Mouse (Mus musculus) liver, postnatal 0 days (tissue): Measurements from ENCODE around the gene Brca1. TPM values are rescaled to one million over a fixed set of nuclear protein-coding genes. Genes with fewer than 3 reads are reported as not detected.

Experiments
- ATAC-seq: fragments of 200-750 bp; cut with Nextera tagmentation; 2 replicates; pipeline ENCODE4 v1.8.0; 2017; ENCODE audit warnings: mild to moderate bottlenecking, moderate library complexity
- DNase-seq: peaks from one replicate; pipeline ENCODE4 v3.0.0-alpha.2; 2016
- H3K27ac ChIP-seq: fragments of 300-500 bp; sonication (generic); 2 replicates; pipeline ENCODE4 v1.5.1; 2014; ENCODE audit warnings: antibody characterized with exemption, moderate library complexity, mild to moderate bottlenecking, low read depth
- H3K27me3 ChIP-seq: fragments of 300-500 bp; sonication (generic); 2 replicates; pipeline ENCODE4 v1.6.1; 2014; ENCODE audit warnings: low read length, control low read depth, mixed read lengths; ENCODE audit not compliant: insufficient read depth
- H3K36me3 ChIP-seq: fragments of 300-500 bp; sonication (generic); replicated peaks from 2 replicates; pipeline ENCODE4 v1.6.1; 2014; ENCODE audit warnings: mild to moderate bottlenecking, control low read depth, low read length, moderate library complexity, mixed read lengths; ENCODE audit not compliant: insufficient read depth
- H3K4me1 ChIP-seq: fragments of 300-500 bp; sonication (generic); 2 replicates; pipeline ENCODE4 v1.6.1; 2014; ENCODE audit warnings: antibody characterized with exemption, mild to moderate bottlenecking, control low read depth; ENCODE audit not compliant: insufficient read depth
- H3K4me2 ChIP-seq: fragments of 300-500 bp; sonication (generic); 2 replicates; pipeline ENCODE4 v1.6.1; 2014; ENCODE audit warnings: low read depth, mild to moderate bottlenecking, low read length, moderate library complexity, mixed read lengths
- H3K4me3 ChIP-seq: fragments of 300-500 bp; sonication (generic); 2 replicates; pipeline ENCODE4 v1.5.1; 2014; ENCODE audit warnings: low read depth, low read length
- H3K9ac ChIP-seq: fragments of 300-500 bp; sonication (generic); replicated peaks from 2 replicates; pipeline ENCODE4 v1.6.1; 2014; ENCODE audit warnings: mild to moderate bottlenecking, moderate library complexity
- H3K9me3 ChIP-seq: fragments of 300-500 bp; sonication (generic); 2 replicates; pipeline ENCODE4 v1.6.1; 2016; ENCODE audit warnings: mild to moderate bottlenecking, control low read depth, low read length, mixed read lengths
- CTCF ChIP-seq: sonication (generic); IDR thresholded peaks from 2 replicates; pipeline ENCODE4 v1.5.1; 2016; ENCODE audit warnings: antibody characterized with exemption, low read depth
- EP300 ChIP-seq: IDR thresholded peaks from 2 replicates; pipeline ENCODE4 v1.6.1; 2016; ENCODE audit warnings: antibody characterized with exemption, low read depth, mild to moderate bottlenecking
- WGBS: fragments of 180-500 bp; shearing (Covaris S2); extraction: QIAGEN DNeasy Blood & Tissue Kit; methylation state at CpG from one replicate; pipeline ENCODE4 v1.1.7; 2014; ENCODE audit not compliant: insufficient replicate concordance; 5-methylcytosine and 5-hydroxymethylcytosine counted together
- polyA plus RNA-seq: library from polyadenylated mRNA; unstranded; fragments of >200 nt; fragmentation: Nextera tagmentation; extraction: Ambion mirVana; gene quantifications from 2 replicates; pipeline ENCODE4 v1.2.1, GENCODE M21; 2015

Gene Brca1
- polyA plus RNA-seq, 1 experiment from 2014 or later, result 5.0 TPM

- Histone ChIP-seq H3K9ac (no peak overlapping the region), H3K27me3 (no peaks in the 10 kb centered on the region), H3K4me3 (no peak overlapping the region), H3K27ac (no peak overlapping the region), H3K4me1 (peaks cover 10% of the 10 kb centered on the region), H3K4me2 (no peak overlapping the region), H3K36me3 (peaks cover 18% of the 10 kb centered on the region), H3K9me3 (no peaks in the 10 kb centered on the region)
- no peak for DNase-seq
- ATAC-seq, result no peak
- TF ChIP-seq CTCF, result no peak
- no peak for TF ChIP-seq EP300
These were observed 3.2 kb downstream of the Brca1 start for GRCm38 (mm10) chr11:101548526-101548925.

- no peaks in the 10 kb centered on the region for H3K27me3 ChIP-seq
- no peak overlapping the region for H3K9ac ChIP-seq
- ATAC-seq, result no peak
- no peaks in the 10 kb centered on the region for H3K9me3 ChIP-seq
- no peak for DNase-seq
- TF ChIP-seq CTCF (no peak), EP300 (no peak)
- peaks cover 23% of the 10 kb centered on the region for H3K36me3 ChIP-seq
- WGBS, result 77% methylated on average over 1 of the region's 1 CpGs
- H3K4me2 ChIP-seq, result no peak overlapping the region
- peaks cover 4% of the 10 kb centered on the region; the same call in 1 of the 2 replicates for H3K4me1 ChIP-seq
- no peak overlapping the region for H3K4me3 ChIP-seq
- peak overlapping the region; percentile 69 for H3K27ac ChIP-seq
These were observed 7.6 kb downstream of the Brca1 start for GRCm38 (mm10) chr11:101544132-101544531.

- H3K9ac ChIP-seq, result no peak overlapping the region
- no peaks in the 10 kb centered on the region for H3K9me3 ChIP-seq
- TF ChIP-seq EP300 (no peak), CTCF (no peak)
- H3K27me3 ChIP-seq, result no peaks in the 10 kb centered on the region
- DNase-seq (peak; percentile 29), ATAC-seq (peak; percentile 74)
- peak overlapping the region; percentile 69 for H3K27ac ChIP-seq
- WGBS, result 71% methylated on average over 9 of the region's 9 CpGs
- H3K4me1 ChIP-seq, result peaks cover 4% of the 10 kb centered on the region; the same call in 1 of the 2 replicates
- no peak overlapping the region for H3K4me3 ChIP-seq
- peaks cover 20% of the 10 kb centered on the region for H3K36me3 ChIP-seq
- no peak overlapping the region for H3K4me2 ChIP-seq
These were observed 8.2 kb downstream of the Brca1 start for GRCm38 (mm10) chr11:101543533-101543932.

GRCm38 (mm10) chr11:101526686-101527085 is 25.1 kb downstream of the Brca1 start:
- ATAC-seq, result no peak
- no peak overlapping the region for H3K4me3 ChIP-seq
- H3K27ac ChIP-seq, result no peak overlapping the region
- no peaks in the 10 kb centered on the region for H3K27me3 ChIP-seq
- H3K4me1 ChIP-seq, result no peaks in the 10 kb centered on the region; the same call in 1 of the 2 replicates
- H3K9ac ChIP-seq, result no peak overlapping the region
- no peak overlapping the region for H3K4me2 ChIP-seq
- no peak for DNase-seq
- H3K9me3 ChIP-seq, result no peaks in the 10 kb centered on the region
- 77% methylated on average over 4 of the region's 4 CpGs for WGBS
- peaks cover 50% of the 10 kb centered on the region for H3K36me3 ChIP-seq
- TF ChIP-seq EP300, result no peak
- no peak for TF ChIP-seq CTCF

GRCm38 (mm10) chr11:101525936-101526595 is 25.7 kb downstream of the Brca1 start:
- no peak for ATAC-seq
- H3K27me3 ChIP-seq, result no peaks in the 10 kb centered on the region
- WGBS, result 92% methylated on average over 9 of the region's 9 CpGs

GRCm38 (mm10) chr11:101525056-101525455 is 26.7 kb downstream of the Brca1 start:
- Histone ChIP-seq H3K9me3 (no peaks in the 10 kb centered on the region), H3K4me1 (no peaks in the 10 kb centered on the region; the same call in 1 of the 2 replicates), H3K4me2 (no peak overlapping the region), H3K27me3 (no peaks in the 10 kb centered on the region), H3K4me3 (no peak overlapping the region), H3K27ac (no peak overlapping the region), H3K36me3 (peaks cover 43% of the 10 kb centered on the region), H3K9ac (no peak overlapping the region)
- no peak for DNase-seq
- no peak for ATAC-seq
- TF ChIP-seq EP300, result no peak
- WGBS, result 92% methylated on average over 10 of the region's 10 CpGs

More at GRCm38 (mm10) chr11:101525936-101526595, 25.7 kb downstream of the Brca1 start:
- no peaks in the 10 kb centered on the region; the same call in 1 of the 2 replicates for H3K4me1 ChIP-seq
- H3K4me2 ChIP-seq, result no peak overlapping the region
- H3K27ac ChIP-seq, result no peak overlapping the region
- H3K9ac ChIP-seq, result no peak overlapping the region
- H3K9me3 ChIP-seq, result no peaks in the 10 kb centered on the region
- no peak overlapping the region for H3K4me3 ChIP-seq
- DNase-seq, result no peak
- peaks cover 45% of the 10 kb centered on the region for H3K36me3 ChIP-seq
- no peak for TF ChIP-seq EP300
- TF ChIP-seq CTCF, result no peak
